Mouse (Mus musculus): Measurements from ENCODE around the gene Taf5. TPM values are rescaled to one million over a fixed set of nuclear protein-coding genes. Genes with fewer than 3 reads are reported as not detected.

Taf5 gene
- total and polyA plus RNA-seq, 2 experiments from 2014 or later: 3.0 to 8.6 TPM

- H3K9me3 ChIP-seq (ENCODE audit: low read length): no peaks in the 10 kb centered on the region
- peaks cover 23% of the 10 kb centered on the region for H3K36me3 ChIP-seq (ENCODE audit: insufficient read depth, low read length)
- no peak overlapping the region for H3K4me3 ChIP-seq (ENCODE audit: low read depth, low read length)
- H3K9ac ChIP-seq (replicated peaks; ENCODE audit: low read length, poor library complexity, severe bottlenecking): no peak overlapping the region
- DNase-seq (ENCODE audit: low spot score): no peak
- no peak overlapping the region for H3K27ac ChIP-seq (ENCODE audit: low read depth, low read length)
- no peaks in the 10 kb centered on the region for H3K4me1 ChIP-seq (ENCODE audit: insufficient read depth, low read length)
- 85% methylated on average over 10 of the region's 10 CpGs for WGBS
- H3K27me3 ChIP-seq (ENCODE audit: insufficient read depth, low read length): no peaks in the 10 kb centered on the region
- 0 out of 2 replicates have a peak, but pooled peaks have one; percentile 7 for ATAC-seq (ENCODE audit: low FRiP score)
- H3K4me2 ChIP-seq (ENCODE audit: low read depth, low read length, poor library complexity, severe bottlenecking): no peak overlapping the region
- no peak for TF ChIP-seq CTCF (IDR thresholded peaks at IDR 0.05)
Observed at GRCm38 (mm10) chr19:47024954-47025353, 42.6 kb upstream of the Taf5 start.

GRCm38 (mm10) chr19:47026513-47026912, 41.0 kb upstream of the Taf5 start:
- Histone ChIP-seq H3K27me3 (ENCODE audit: insufficient read depth, low read length) (no peaks in the 10 kb centered on the region), H3K27ac (ENCODE audit: low read depth, low read length) (no peak overlapping the region), H3K9me3 (ENCODE audit: low read length) (no peaks in the 10 kb centered on the region), H3K4me1 (ENCODE audit: insufficient read depth, low read length) (no peaks in the 10 kb centered on the region), H3K36me3 (ENCODE audit: insufficient read depth, low read length) (peaks cover 23% of the 10 kb centered on the region), H3K9ac (replicated peaks; ENCODE audit: low read length, poor library complexity, severe bottlenecking) (no peak overlapping the region), H3K4me3 (ENCODE audit: low read depth, low read length) (no peak overlapping the region), H3K4me2 (ENCODE audit: low read depth, low read length, poor library complexity, severe bottlenecking) (no peak overlapping the region)
- 90% methylated on average over 4 of the region's 4 CpGs for WGBS
- 0 out of 2 replicates have a peak, but pooled peaks have one; percentile 14 for TF ChIP-seq CTCF (IDR thresholded peaks at IDR 0.05)
- ATAC-seq (ENCODE audit: low FRiP score) (no peak), DNase-seq (ENCODE audit: low spot score) (no peak)

GRCm38 (mm10) chr19:47029796-47030195, 37.8 kb upstream of the Taf5 start:
- ATAC-seq (ENCODE audit: low FRiP score) (no peak), DNase-seq (ENCODE audit: low spot score) (peak; percentile 16)
- TF ChIP-seq CTCF (IDR thresholded peaks at IDR 0.05): no peak
- peak overlapping the region; percentile 69 for H3K27ac ChIP-seq (ENCODE audit: low read depth, low read length)
- peaks cover 13% of the 10 kb centered on the region for H3K36me3 ChIP-seq (ENCODE audit: insufficient read depth, low read length)
- H3K27me3 ChIP-seq (ENCODE audit: insufficient read depth, low read length): no peaks in the 10 kb centered on the region
- 40% methylated on average over 9 of the region's 9 CpGs for WGBS
- no peak overlapping the region for H3K4me2 ChIP-seq (ENCODE audit: low read depth, low read length, poor library complexity, severe bottlenecking)
- no peaks in the 10 kb centered on the region for H3K9me3 ChIP-seq (ENCODE audit: low read length)
- H3K4me1 ChIP-seq (ENCODE audit: insufficient read depth, low read length): no peaks in the 10 kb centered on the region
- no peak overlapping the region for H3K9ac ChIP-seq (replicated peaks; ENCODE audit: low read length, poor library complexity, severe bottlenecking)
- no peak overlapping the region for H3K4me3 ChIP-seq (ENCODE audit: low read depth, low read length)

- H3K4me1 ChIP-seq (ENCODE audit: insufficient read depth, low read length): no peaks in the 10 kb centered on the region
- no peak overlapping the region for H3K9ac ChIP-seq (replicated peaks; ENCODE audit: low read length, poor library complexity, severe bottlenecking)
- no peak overlapping the region for H3K4me3 ChIP-seq (ENCODE audit: low read depth, low read length)
- no peak for TF ChIP-seq CTCF (IDR thresholded peaks at IDR 0.05)
- H3K27me3 ChIP-seq (ENCODE audit: insufficient read depth, low read length): no peaks in the 10 kb centered on the region
- no peak overlapping the region for H3K27ac ChIP-seq (ENCODE audit: low read depth, low read length)
- no peaks in the 10 kb centered on the region for H3K9me3 ChIP-seq (ENCODE audit: low read length)
- DNase-seq (ENCODE audit: low spot score) (no peak), ATAC-seq (ENCODE audit: low FRiP score) (no peak)
- 90% methylated on average over 6 of the region's 6 CpGs for WGBS
- H3K4me2 ChIP-seq (ENCODE audit: low read depth, low read length, poor library complexity, severe bottlenecking): no peak overlapping the region
- peaks cover 5% of the 10 kb centered on the region for H3K36me3 ChIP-seq (ENCODE audit: insufficient read depth, low read length)
Observed at GRCm38 (mm10) chr19:47031770-47032169, 35.8 kb upstream of the Taf5 start.

GRCm38 (mm10) chr19:47034916-47035315, 32.6 kb upstream of the Taf5 start:
- 89% methylated on average over 4 of the region's 4 CpGs for WGBS
- Histone ChIP-seq H3K9ac (replicated peaks; ENCODE audit: low read length, poor library complexity, severe bottlenecking) (no peak overlapping the region), H3K27me3 (ENCODE audit: insufficient read depth, low read length) (no peaks in the 10 kb centered on the region), H3K4me3 (ENCODE audit: low read depth, low read length) (no peak overlapping the region), H3K4me1 (ENCODE audit: insufficient read depth, low read length) (no peaks in the 10 kb centered on the region), H3K4me2 (ENCODE audit: low read depth, low read length, poor library complexity, severe bottlenecking) (no peak overlapping the region), H3K27ac (ENCODE audit: low read depth, low read length) (no peak overlapping the region), H3K9me3 (ENCODE audit: low read length) (no peaks in the 10 kb centered on the region), H3K36me3 (ENCODE audit: insufficient read depth, low read length) (peaks cover 21% of the 10 kb centered on the region)
- no peak for TF ChIP-seq CTCF (IDR thresholded peaks at IDR 0.05)
- no peak for DNase-seq (ENCODE audit: low spot score)
- ATAC-seq (ENCODE audit: low FRiP score): no peak

- no peaks in the 10 kb centered on the region for H3K4me1 ChIP-seq (ENCODE audit: insufficient read depth, low read length)
- no peak overlapping the region for H3K4me3 ChIP-seq (ENCODE audit: low read depth, low read length)
- H3K4me2 ChIP-seq (ENCODE audit: low read depth, low read length, poor library complexity, severe bottlenecking): no peak overlapping the region
- peaks cover 28% of the 10 kb centered on the region for H3K36me3 ChIP-seq (ENCODE audit: insufficient read depth, low read length)
- DNase-seq (ENCODE audit: low spot score) (no peak), ATAC-seq (ENCODE audit: low FRiP score) (no peak)
- TF ChIP-seq CTCF (IDR thresholded peaks at IDR 0.05): no peak
- no peaks in the 10 kb centered on the region for H3K27me3 ChIP-seq (ENCODE audit: insufficient read depth, low read length)
- no peaks in the 10 kb centered on the region for H3K9me3 ChIP-seq (ENCODE audit: low read length)
- WGBS: 92% methylated on average over 3 of the region's 3 CpGs
- no peak overlapping the region for H3K9ac ChIP-seq (replicated peaks; ENCODE audit: low read length, poor library complexity, severe bottlenecking)
- H3K27ac ChIP-seq (ENCODE audit: low read depth, low read length): no peak overlapping the region
Observed at GRCm38 (mm10) chr19:47036596-47036995, 30.9 kb upstream of the Taf5 start.
